15 mouse cellular contexts compared by ENCODE assay signal in the genomic region with DNA sequence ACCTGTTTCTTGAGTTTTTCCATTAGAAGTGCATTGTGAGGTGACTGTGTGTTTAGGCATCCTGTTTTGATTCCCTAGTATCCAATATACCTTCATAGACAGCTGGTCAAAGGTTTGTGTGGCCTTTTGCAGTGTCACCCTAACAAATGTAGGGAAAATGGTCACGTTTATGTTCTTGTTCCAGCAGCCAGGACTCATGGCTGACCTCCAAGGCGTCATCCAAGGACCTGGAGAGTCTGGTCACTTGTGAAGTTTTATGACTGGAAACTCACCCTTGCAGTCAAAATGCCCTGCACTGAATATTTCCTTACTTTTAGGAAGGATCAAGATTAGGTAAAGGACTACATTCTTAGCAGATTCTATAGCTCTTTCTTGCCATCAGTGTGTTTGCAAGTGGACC.
"Had no signal": no experiment of that assay in that cellular context is flagged by ENCODE, and none has a peak within 500 bp of the region (broad histone marks: within the 10 kb centered on the region; RNA-seq: fewer than 3 reads in every experiment).

No protein-coding gene starts in this region.

- H3K4me1 ChIP-seq: limb, embryonic 10.5 days; limb, embryonic 13.5 days had no signal

- DNase-seq: kidney, adult 9 months; kidney, postnatal 14 days; layer of hippocampus, adult 9-11 months; liver; liver, postnatal 0 days; lung, embryonic 14.5 days; lung, postnatal 10 days; lung, postnatal 36 days; midbrain, embryonic 14.5 days; thymus, adult 18-20 months; thymus, postnatal 36 days had no signal

- H3K4me3 ChIP-seq: layer of hippocampus, adult 2 months; limb, embryonic 10.5 days; limb, embryonic 13.5 days had no signal

- H3K36me3 ChIP-seq: limb, embryonic 10.5 days; limb, embryonic 13.5 days had no signal

- H3K27ac ChIP-seq: layer of hippocampus, adult 2 months; limb, embryonic 10.5 days; limb, embryonic 13.5 days; liver, embryonic 14.5 days had no signal

- H3K27me3 ChIP-seq: limb, embryonic 13.5 days had no signal
